Mouse (Mus musculus) ES-E14 (cell line): ENCODE results near the gene Synj2.

ENCODE experiments used
- CHD2 ChIP-seq: IDR thresholded peaks from 2 replicates; pipeline ENCODE4 v1.6.1; 2014; ENCODE audit warnings: mild to moderate bottlenecking, low read depth, low read length, inconsistent platforms
- HCFC1 ChIP-seq: IDR thresholded peaks from 2 replicates; pipeline ENCODE4 v1.6.1; 2012; ENCODE audit warnings: low read length, inconsistent platforms, borderline replicate concordance; ENCODE audit not compliant: insufficient read depth
- MAFK ChIP-seq: IDR thresholded peaks from 2 replicates; pipeline ENCODE4 v1.6.1; 2014; ENCODE audit warnings: mild to moderate bottlenecking, low read depth, low read length, inconsistent platforms; ENCODE audit not compliant: insufficient read depth
- ZC3H11A ChIP-seq: IDR thresholded peaks from 2 replicates; pipeline ENCODE4 v1.6.1; 2012; ENCODE audit warnings: low read depth, mild to moderate bottlenecking, inconsistent platforms, low read length, borderline replicate concordance
- ZNF384 ChIP-seq: IDR thresholded peaks from 2 replicates; pipeline ENCODE4 v1.6.1; 2012; ENCODE audit warnings: low read depth, low read length, inconsistent platforms

- TF ChIP-seq ZC3H11A (no peak), HCFC1 (no peak), CHD2 (no peak), ZNF384 (no peak), MAFK (no peak)
Observed at GRCm38 (mm10) chr17:5996589-5996988, 55.5 kb downstream of the Synj2 start.
